ENCODE assay signal across 31 mouse cellular contexts in genomic region chr4:139592895-139593294, GRCm38 (mm10). TPM values are rescaled to one million over a fixed set of nuclear protein-coding genes. Genes with fewer than 3 reads are reported as not detected.
DNase-seq lines count a peak whose midpoint lies in the region; ATAC-seq and TF ChIP-seq lines count a peak whose summit lies in the region.
"Had no signal": no experiment of that assay in that cellular context is flagged by ENCODE, and none has a peak within 500 bp of the region (broad histone marks: within the 10 kb centered on the region; RNA-seq: fewer than 3 reads in every experiment).

No protein-coding gene starts in this region.

- no peak for ATAC-seq in forebrain, embryonic 13.5 days
- ATAC-seq in heart, embryonic 13.5 days (ENCODE audit: extremely low read depth, insufficient number of reproducible peaks, low FRiP score, low TSS enrichment) = no peak
- no peak for ATAC-seq in megakaryocyte, adult 5-6 weeks (ENCODE audit: poor library complexity, severe bottlenecking)
- ATAC-seq: inflammation-experienced regulatory T-cells, adult 6 months; midbrain, embryonic 15.5 days had no signal

- no peak overlapping the region for H3K4me3 ChIP-seq in forebrain, embryonic 10.5 days
- no peak overlapping the region for H3K4me3 ChIP-seq in forebrain, embryonic 13.5 days
- no peak overlapping the region for H3K4me3 ChIP-seq in heart, embryonic 13.5 days
- H3K4me3 ChIP-seq in E14TG2a.4 (replicated peaks; ENCODE audit: low read length) (peak overlapping the region; percentile 32; the same call in 1 of the 2 replicates), ES-E14 (ENCODE audit: insufficient read depth in 1 of 2, low read depth in 1 of 2, low read length in 2 of 2, poor library complexity in 1 of 2, severe bottlenecking in 1 of 2) (no peak overlapping the region)
- H3K4me3 ChIP-seq: limb, embryonic 15.5 days; megakaryocyte, embryonic 14.5 days; midbrain, embryonic 15.5 days; neural tube, embryonic 12.5 days had no signal

- no peak for TF ChIP-seq CTCF in E14TG2a.4 (conservative IDR thresholded peaks at IDR 0.05; ENCODE audit: low read length)

- no peak for DNase-seq in forebrain, embryonic 10.5 days (ENCODE audit: extremely low spot score, low spot score)
- no peak for DNase-seq in heart, adult 8-10 months (ENCODE audit: low spot score)
- DNase-seq in ES-E14 (ENCODE audit: low read depth, low spot score) = no peak
- DNase-seq in spleen, postnatal 36 days (ENCODE audit: low spot score in 2 of 2) = no peak
- DNase-seq: adrenal gland, postnatal 10 days; B cell, adult 2 months; heart, postnatal 10 days; kidney, adult 9 months; kidney, postnatal 25 days; lung, embryonic 14.5 days; right cerebral cortex, postnatal 25 days; spleen, adult 18-20 months; thymus, postnatal 14 days had no signal

- H3K9me3 ChIP-seq in forebrain, embryonic 10.5 days = no peaks in the 10 kb centered on the region
- no peaks in the 10 kb centered on the region for H3K9me3 ChIP-seq in forebrain, embryonic 13.5 days (replicated peaks)
- no peaks in the 10 kb centered on the region for H3K9me3 ChIP-seq in heart, embryonic 13.5 days
- H3K9me3 ChIP-seq in E14TG2a.4 (ENCODE audit: low read length) (no peaks in the 10 kb centered on the region), ES-E14 (ENCODE audit: control insufficient read depth, insufficient read depth, low read depth, low read length) (no peaks in the 10 kb centered on the region)
- H3K9me3 ChIP-seq: limb, embryonic 15.5 days; megakaryocyte, embryonic 14.5 days; midbrain, embryonic 15.5 days; neural tube, embryonic 12.5 days had no signal

- 0 out of 2 replicates have a peak overlapping the region, but pooled peaks have one; percentile 7 for H3K27ac ChIP-seq in forebrain, embryonic 10.5 days
- no peak overlapping the region for H3K27ac ChIP-seq in forebrain, embryonic 13.5 days
- H3K27ac ChIP-seq in heart, embryonic 13.5 days (replicated peaks) = no peak overlapping the region
- H3K27ac ChIP-seq in ES-E14 (ENCODE audit: insufficient read depth, low read depth, low read length, poor library complexity, severe bottlenecking) = peak overlapping the region; percentile 22; the same call in 1 of the 2 replicates
- H3K27ac ChIP-seq: hindbrain, embryonic 14.5 days; limb, embryonic 15.5 days; liver, embryonic 14.5 days; midbrain, embryonic 15.5 days; neural tube, embryonic 12.5 days had no signal

- in situ Hi-C loops in ES-E14 (cut with MboI; ENCODE audit: low sequenced_read_pairs in 2 of 2, unreplicated experiment in 2 of 2) = no loop called here

- no peak overlapping the region for H3K4me2 ChIP-seq in forebrain, embryonic 13.5 days
- H3K4me2 ChIP-seq in heart, embryonic 13.5 days = no peak overlapping the region
- H3K4me2 ChIP-seq: hindbrain, embryonic 14.5 days; limb, embryonic 15.5 days; lung, embryonic 14.5 days; midbrain, embryonic 15.5 days; neural tube, embryonic 12.5 days had no signal

- 84% methylated on average over 7 of the region's 7 CpGs for WGBS in forebrain, embryonic 10.5 days
- WGBS in forebrain, embryonic 13.5 days = 79% methylated on average over 7 of the region's 7 CpGs
- 59% methylated on average over 7 of the region's 7 CpGs for WGBS in heart, embryonic 13.5 days

- H3K9ac ChIP-seq in forebrain, embryonic 13.5 days = no peak overlapping the region
- 0 out of 2 replicates have a peak overlapping the region, but pooled peaks have one; percentile 12 for H3K9ac ChIP-seq in heart, embryonic 13.5 days
- no peak overlapping the region for H3K9ac ChIP-seq in ES-E14 (ENCODE audit: insufficient read depth, low read depth, low read length, poor library complexity, severe bottlenecking)
- H3K9ac ChIP-seq: hindbrain, embryonic 14.5 days; limb, embryonic 15.5 days; liver, embryonic 14.5 days; lung, embryonic 14.5 days; midbrain, embryonic 15.5 days; neural tube, embryonic 12.5 days had no signal

- H3K36me3 ChIP-seq in forebrain, embryonic 10.5 days (replicated peaks) = no peaks in the 10 kb centered on the region
- no peaks in the 10 kb centered on the region for H3K36me3 ChIP-seq in forebrain, embryonic 13.5 days (ENCODE audit: poor library complexity, severe bottlenecking)
- no peaks in the 10 kb centered on the region for H3K36me3 ChIP-seq in heart, embryonic 13.5 days
- no peaks in the 10 kb centered on the region for H3K36me3 ChIP-seq in E14TG2a.4 (ENCODE audit: insufficient read depth, low read length)
- no peaks in the 10 kb centered on the region for H3K36me3 ChIP-seq in ES-E14 (ENCODE audit: control insufficient read depth, insufficient read depth, low read length, poor library complexity, severe bottlenecking)
- H3K36me3 ChIP-seq: limb, embryonic 15.5 days; midbrain, embryonic 15.5 days; neural tube, embryonic 12.5 days had no signal

- peaks cover 61% of the 10 kb centered on the region for H3K4me1 ChIP-seq in forebrain, embryonic 10.5 days
- H3K4me1 ChIP-seq in forebrain, embryonic 13.5 days = peaks cover 39% of the 10 kb centered on the region
- H3K4me1 ChIP-seq in heart, embryonic 13.5 days = peaks cover 47% of the 10 kb centered on the region
- H3K4me1 ChIP-seq in E14TG2a.4 (replicated peaks; ENCODE audit: low read depth, low read length) (peaks cover 94% of the 10 kb centered on the region), ES-E14 (ENCODE audit: control insufficient read depth in 2 of 2, insufficient read depth in 2 of 2, low read length in 2 of 2, poor library complexity in 1 of 2) (peaks cover 18 to 56% of the 10 kb centered on the region in 2 experiments)

- H3K27me3 ChIP-seq in forebrain, embryonic 10.5 days (ENCODE audit: poor library complexity, severe bottlenecking) = peaks cover 7% of the 10 kb centered on the region
- H3K27me3 ChIP-seq in forebrain, embryonic 13.5 days = no peaks in the 10 kb centered on the region
- H3K27me3 ChIP-seq in heart, embryonic 13.5 days (replicated peaks) = no peaks in the 10 kb centered on the region
- H3K27me3 ChIP-seq in E14TG2a.4 (ENCODE audit: insufficient read depth, low read length) = no peaks in the 10 kb centered on the region
- H3K27me3 ChIP-seq: limb, embryonic 15.5 days; midbrain, embryonic 15.5 days; neural tube, embryonic 12.5 days had no signal

TF ChIP-seq in ES-E14, 5 proteins besides CTCF, POLR2A, EP300 and RAD21:
- no peak for TF ChIP-seq ZC3H11A (IDR thresholded peaks at IDR 0.05; ENCODE audit: borderline replicate concordance, low read depth, low read length)
- peak; percentile 43; the same call in 1 of the 2 replicates for TF ChIP-seq ZNF384 (IDR thresholded peaks at IDR 0.05; ENCODE audit: low read depth, low read length)

RNA-seq across cellular contexts. Expression of gene Gm21969, which starts 10.1 kb away (rescaled TPM):
- polyA plus RNA-seq in forebrain, embryonic 10.5 days (2016; fragmentation: Nextera tagmentation; extraction: Ambion mirVana) = not detected in 2 replicates
- polyA plus RNA-seq in forebrain, embryonic 13.5 days (2015; fragmentation: Nextera tagmentation; extraction: Ambion mirVana) = not detected in 2 replicates
- not detected in 2 replicates for polyA plus RNA-seq in heart, embryonic 13.5 days (2015; fragmentation: Nextera tagmentation; extraction: Ambion mirVana)
- total RNA-seq in heart, adult 8-10 months (2022) = not detected
- 0.09 and 0.16 TPM in 2 replicates for total RNA-seq in ES-E14 (2012; rRNA removed)
- total RNA-seq in megakaryocyte, adult 5-6 weeks (2015) = not detected in 2 replicates
- total RNA-seq in megakaryocyte, adult 5-6 weeks (2017) = not detected in 2 replicates
- total RNA-seq: adrenal gland, postnatal 10 days; CH12.LX; gastrocnemius, adult 8-10 months; granulocyte monocyte progenitor cell, adult 5-6 weeks; heart, postnatal 10 days; layer of hippocampus, adult 8-10 months; left cerebral cortex, postnatal 36 days had no signal
- polyA plus RNA-seq: forebrain, embryonic 11.5 days; hindbrain, embryonic 14.5 days; inflammation-experienced regulatory T-cells, adult 6 months; limb, embryonic 15.5 days; liver, embryonic 14.5 days; lung, embryonic 14.5 days; midbrain, embryonic 15.5 days; neural tube, embryonic 12.5 days; stomach, embryonic 14.5 days had no signal

RNA-seq across cellular contexts. Expression of gene Aldh4a1, which starts 29.8 kb away (rescaled TPM):
- 22.7 and 22.8 TPM in 2 replicates for polyA plus RNA-seq in forebrain, embryonic 10.5 days (2016; fragmentation: Nextera tagmentation; extraction: Ambion mirVana)
- 20.9 and 21.1 TPM in 2 replicates for polyA plus RNA-seq in forebrain, embryonic 13.5 days (2015; fragmentation: Nextera tagmentation; extraction: Ambion mirVana)
- 18.8 and 23.2 TPM in 2 replicates for polyA plus RNA-seq in heart, embryonic 13.5 days (2015; fragmentation: Nextera tagmentation; extraction: Ambion mirVana)
- total RNA-seq in heart, adult 8-10 months (2022) = 100 to 1,000 TPM in 2 of 4 experiments, 10 to 100 TPM in 2; 96.8 to 104 (median 101) TPM
- total RNA-seq in ES-E14 (2012; rRNA removed) = 63.5 and 84.0 TPM in 2 replicates
- 4.9 and 5.7 TPM in 2 replicates for total RNA-seq in megakaryocyte, adult 5-6 weeks (2015)
- 5.8 and 8.9 TPM in 2 replicates for total RNA-seq in megakaryocyte, adult 5-6 weeks (2017)

Comparison
In these comparisons a context has a peak if more than half of its experiments do, and no peak if none do; other contexts are left out.
1. H3K27ac ChIP-seq: peak in forebrain, embryonic 10.5 days (single experiment) and ES-E14 (single experiment); none in forebrain, embryonic 13.5 days (single experiment) and heart, embryonic 13.5 days (single experiment).